Mouse (Mus musculus): ENCODE data around the gene Eif4ebp2. TPM values are rescaled to one million over a fixed set of nuclear protein-coding genes. Genes with fewer than 3 reads are reported as not detected.
A peak's percentile ranks its signal among the peaks of the same experiment; 100 is the strongest.
"Not testable (repeated sequence)": the region's sequence is repeated elsewhere in the genome, so short reads cannot be mapped to it uniquely, and the experiment has no call there.

The Eif4ebp2 gene
- polyA plus RNA-seq, 1 experiment from 2014 or later: 83.2 TPM

GRCm38 (mm10) chr10:61453171-61453570 lies 710 bp upstream of the Eif4ebp2 start:
- 73% methylated on average over 3 of the region's 3 CpGs for WGBS
- not testable (repeated sequence) for H3K4me2 ChIP-seq (replicated peaks)
- peak; percentile 48; the same call in 1 of the 2 replicates for ATAC-seq

GRCm38 (mm10) chr10:61451931-61452617 lies 387 bp downstream of the Eif4ebp2 start:
- under 1% methylated on average over 53 of the region's 62 CpGs for WGBS
- Histone ChIP-seq H3K27ac (peak overlapping the region; percentile 87), H3K9me3 (no peaks in the 10 kb centered on the region), H3K4me3 (replicated peaks) (peak overlapping the region; percentile 93), H3K9ac (replicated peaks) (peak overlapping the region; percentile 98), H3K4me2 (replicated peaks) (peak overlapping the region; percentile 87), H3K27me3 (no peaks in the 10 kb centered on the region), H3K36me3 (0 out of 2 replicates have a peak, but pooled peaks cover 3% of the 10 kb centered on the region), H3K4me1 (replicated peaks) (peaks cover 46% of the 10 kb centered on the region)
- ATAC-seq: peak; percentile 76

More at GRCm38 (mm10) chr10:61453171-61453570, 710 bp upstream of the Eif4ebp2 start:
- not testable (repeated sequence) for H3K27me3 ChIP-seq; H3K36me3 ChIP-seq; H3K9ac ChIP-seq (replicated peaks); H3K9me3 ChIP-seq; H3K4me3 ChIP-seq (replicated peaks); H3K27ac ChIP-seq
- H3K4me1 ChIP-seq (replicated peaks): peaks cover 35% of the 10 kb centered on the region

GRCm38 (mm10) chr10:61451463-61451930 lies 964 bp downstream of the Eif4ebp2 start:
- Histone ChIP-seq H3K36me3 (0 out of 2 replicates have a peak, but pooled peaks cover 3% of the 10 kb centered on the region), H3K4me2 (replicated peaks) (peak overlapping the region; percentile 87), H3K4me3 (replicated peaks) (peak overlapping the region; percentile 93), H3K9ac (replicated peaks) (peak overlapping the region; percentile 98), H3K9me3 (no peaks in the 10 kb centered on the region), H3K27me3 (no peaks in the 10 kb centered on the region), H3K27ac (0 out of 2 replicates have a peak overlapping the region, but pooled peaks have one; percentile 87), H3K4me1 (replicated peaks) (peaks cover 51% of the 10 kb centered on the region)
- ATAC-seq: no peak
- 10% methylated on average over 8 of the region's 8 CpGs for WGBS

GRCm38 (mm10) chr10:61448834-61449233 lies 3.6 kb downstream of the Eif4ebp2 start:
- H3K4me1 ChIP-seq (replicated peaks): peaks cover 74% of the 10 kb centered on the region

GRCm38 (mm10) chr10:61447581-61448353 lies 4.7 kb downstream of the Eif4ebp2 start:
- 79% methylated on average over 10 of the region's 10 CpGs for WGBS
- Histone ChIP-seq H3K36me3 (0 out of 2 replicates have a peak, but pooled peaks cover 3% of the 10 kb centered on the region), H3K4me1 (replicated peaks) (peaks cover 85% of the 10 kb centered on the region), H3K27ac (0 out of 2 replicates have a peak overlapping the region, but pooled peaks have one; percentile 19), H3K9me3 (no peaks in the 10 kb centered on the region), H3K4me3 (replicated peaks) (no peak overlapping the region), H3K27me3 (no peaks in the 10 kb centered on the region), H3K4me2 (replicated peaks) (no peak overlapping the region), H3K9ac (replicated peaks) (no peak overlapping the region; the same call in 1 of the 2 replicates)
- no peak for ATAC-seq

More at GRCm38 (mm10) chr10:61448834-61449233, 3.6 kb downstream of the Eif4ebp2 start:
- Histone ChIP-seq H3K4me2 (replicated peaks) (no peak overlapping the region), H3K27me3 (no peaks in the 10 kb centered on the region), H3K9me3 (no peaks in the 10 kb centered on the region), H3K9ac (replicated peaks) (no peak overlapping the region), H3K36me3 (0 out of 2 replicates have a peak, but pooled peaks cover 3% of the 10 kb centered on the region), H3K4me3 (replicated peaks) (no peak overlapping the region), H3K27ac (no peak overlapping the region)
- 89% methylated on average over 3 of the region's 3 CpGs for WGBS
- no peak for ATAC-seq

GRCm38 (mm10) chr10:61445016-61445415 lies 7.4 kb downstream of the Eif4ebp2 start:
- Histone ChIP-seq H3K36me3 (0 out of 2 replicates have a peak, but pooled peaks cover 3% of the 10 kb centered on the region), H3K4me1 (replicated peaks) (peaks cover 72% of the 10 kb centered on the region), H3K4me2 (replicated peaks) (no peak overlapping the region), H3K9ac (replicated peaks) (no peak overlapping the region), H3K4me3 (replicated peaks) (no peak overlapping the region), H3K27me3 (no peaks in the 10 kb centered on the region), H3K9me3 (no peaks in the 10 kb centered on the region), H3K27ac (no peak overlapping the region)
- 82% methylated on average over 3 of the region's 3 CpGs for WGBS
- no peak for ATAC-seq

- no peaks in the 10 kb centered on the region for H3K9me3 ChIP-seq
- ATAC-seq: 0 out of 2 replicates have a peak, but pooled peaks have one; percentile 24
- peaks cover 60% of the 10 kb centered on the region for H3K4me1 ChIP-seq (replicated peaks)
- peak overlapping the region; percentile 14 for H3K9ac ChIP-seq (replicated peaks)
- H3K4me3 ChIP-seq (replicated peaks): no peak overlapping the region
- H3K4me2 ChIP-seq (replicated peaks): no peak overlapping the region
- WGBS: 89% methylated on average over 1 of the region's 1 CpGs
- H3K36me3 ChIP-seq: no peaks in the 10 kb centered on the region
- peak overlapping the region; percentile 35; the same call in 1 of the 2 replicates for H3K27ac ChIP-seq
- no peaks in the 10 kb centered on the region for H3K27me3 ChIP-seq
These were observed 8.6 kb downstream of the Eif4ebp2 start for GRCm38 (mm10) chr10:61443876-61444275.

- Histone ChIP-seq H3K36me3 (peaks cover 4% of the 10 kb centered on the region; the same call in 1 of the 2 replicates), H3K27ac (peak overlapping the region; percentile 35; the same call in 1 of the 2 replicates), H3K27me3 (no peaks in the 10 kb centered on the region), H3K4me3 (replicated peaks) (no peak overlapping the region), H3K4me1 (replicated peaks) (peaks cover 56% of the 10 kb centered on the region), H3K9me3 (no peaks in the 10 kb centered on the region), H3K4me2 (replicated peaks) (no peak overlapping the region), H3K9ac (replicated peaks) (no peak overlapping the region; the same call in 1 of the 2 replicates)
- no peak for ATAC-seq
- WGBS: 66% methylated on average over 6 of the region's 6 CpGs
These were observed 9.0 kb downstream of the Eif4ebp2 start for GRCm38 (mm10) chr10:61443456-61443855.

- no peak overlapping the region for H3K4me2 ChIP-seq (replicated peaks)
- no peaks in the 10 kb centered on the region for H3K27me3 ChIP-seq
- no peak for ATAC-seq
- H3K27ac ChIP-seq: no peak overlapping the region
- no peak overlapping the region for H3K4me3 ChIP-seq (replicated peaks)
- H3K9me3 ChIP-seq: no peaks in the 10 kb centered on the region
- H3K9ac ChIP-seq (replicated peaks): no peak overlapping the region
- H3K36me3 ChIP-seq: peaks cover 12% of the 10 kb centered on the region; the same call in 1 of the 2 replicates
- 95% methylated on average over 7 of the region's 7 CpGs for WGBS
- peaks cover 29% of the 10 kb centered on the region for H3K4me1 ChIP-seq (replicated peaks)
These were observed 12.2 kb downstream of the Eif4ebp2 start for GRCm38 (mm10) chr10:61440202-61440800.

GRCm38 (mm10) chr10:61431375-61431774 lies 21.1 kb downstream of the Eif4ebp2 start:
- Histone ChIP-seq H3K27ac (no peak overlapping the region), H3K27me3 (no peaks in the 10 kb centered on the region), H3K9ac (replicated peaks) (no peak overlapping the region), H3K9me3 (no peaks in the 10 kb centered on the region), H3K4me3 (replicated peaks) (no peak overlapping the region), H3K4me1 (replicated peaks) (peaks cover 5% of the 10 kb centered on the region), H3K36me3 (peaks cover 59% of the 10 kb centered on the region), H3K4me2 (replicated peaks) (no peak overlapping the region)
- no peak for ATAC-seq
- 91% methylated on average over 9 of the region's 9 CpGs for WGBS

- Histone ChIP-seq H3K36me3 (peaks cover 40% of the 10 kb centered on the region), H3K4me2 (replicated peaks) (no peak overlapping the region), H3K4me1 (replicated peaks) (peaks cover 10% of the 10 kb centered on the region), H3K27me3 (no peaks in the 10 kb centered on the region), H3K4me3 (replicated peaks) (no peak overlapping the region), H3K27ac (no peak overlapping the region), H3K9me3 (no peaks in the 10 kb centered on the region), H3K9ac (replicated peaks) (no peak overlapping the region)
- WGBS: 91% methylated on average over 5 of the region's 5 CpGs
- ATAC-seq: no peak
These were observed 23.4 kb downstream of the Eif4ebp2 start for GRCm38 (mm10) chr10:61429043-61429442.

Data from midbrain, embryonic 13.5 days (tissue).